Comparison of ENCODE assay signal across 18 mouse cellular contexts in the genomic region with DNA sequence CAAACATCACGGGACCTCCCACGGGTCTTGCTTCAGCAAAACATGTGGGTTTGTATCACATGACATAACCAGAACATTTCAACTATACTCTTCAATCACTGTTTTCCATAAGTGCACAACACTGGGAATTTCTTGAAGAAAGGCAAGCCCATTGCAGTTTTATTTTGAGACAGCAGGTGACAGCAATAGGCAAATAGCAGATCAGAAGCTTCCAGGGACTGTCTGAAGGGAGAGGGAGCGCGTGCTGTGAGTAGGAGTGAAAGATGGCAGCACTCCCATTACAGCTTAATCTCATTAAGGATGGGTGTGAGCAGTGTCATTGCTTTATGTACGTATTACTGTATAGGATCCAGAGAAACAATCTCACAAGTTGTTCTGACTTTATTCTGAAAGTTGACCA. TPM values are rescaled to one million over a fixed set of nuclear protein-coding genes. Genes with fewer than 3 reads are reported as not detected.
A peak's percentile ranks its signal among the peaks of the same experiment; 100 is the strongest.
DNase-seq lines count a peak whose midpoint lies in the region; TF ChIP-seq lines count a peak whose summit lies in the region.
"Had no signal": no experiment of that assay in that cellular context is flagged by ENCODE, and none has a peak within 500 bp of the region (broad histone marks: within the 10 kb centered on the region; RNA-seq: fewer than 3 reads in every experiment).

No protein-coding gene starts in this region.

- TF ChIP-seq POLR2A in heart, adult 2 months (IDR thresholded peaks at IDR 0.05; ENCODE audit: insufficient read depth, low read depth, low read length) = no peak

- no peak overlapping the region for H3K27ac ChIP-seq in heart, adult 2 months
- H3K27ac ChIP-seq in left cerebral cortex, adult 2 months = no peak overlapping the region
- H3K27ac ChIP-seq: heart, embryonic 13.5 days; hindbrain, embryonic 14.5 days; liver, embryonic 13.5 days; macrophage had no signal

- H3K79me2 ChIP-seq in heart, adult 2 months (replicated peaks; ENCODE audit: control insufficient read depth, insufficient read depth, low read length) = no peaks in the 10 kb centered on the region

- intact Hi-C loops in heart, adult 2 months (cut with DNase I) = no loop called here
- intact Hi-C loops in heart, postnatal 10 days (cut with DNase I) = no loop called here
- intact Hi-C loops in left cerebral cortex, adult 2 months (cut with DNase I) = no loop called here
- intact Hi-C loops in left cerebral cortex, postnatal 4 days (cut with DNase I) = no loop called here

- no peaks in the 10 kb centered on the region for H3K36me3 ChIP-seq in heart, adult 2 months (ENCODE audit: control insufficient read depth, insufficient read depth, low read length)

- no peak for DNase-seq in heart, adult 2 months
- DNase-seq in heart, postnatal 10 days = no peak
- peak in 1 of 2 experiments; percentile 20 for DNase-seq in left cerebral cortex, adult 2 months (ENCODE audit: extremely low spot score in 1 of 2, low spot score in 2 of 2)
- no peak for DNase-seq in left cerebral cortex, postnatal 4 days
- DNase-seq in 416B (ENCODE audit: low read depth) (peak; percentile 12), ZHBTc4 (ENCODE audit: low read depth, low spot score) (peak; percentile 9)
- DNase-seq in embryo, embryonic 9.5 days (ENCODE audit: extremely low spot score) = no peak
- no peak for DNase-seq in yolk sac, embryonic 10.5 days (ENCODE audit: low spot score)
- DNase-seq: cerebellum, adult 18-20 months; embryo, embryonic 11 days; gastrocnemius, postnatal 14 days; kidney, adult 9 months; liver, embryonic 13.5 days; right cerebral cortex, postnatal 25 days; thymus, postnatal 25 days had no signal

- no peaks in the 10 kb centered on the region for H3K4me1 ChIP-seq in heart, adult 2 months (ENCODE audit: control insufficient read depth, insufficient read depth, low read length)
- H3K4me1 ChIP-seq: liver, embryonic 13.5 days had no signal

- no peak for TF ChIP-seq EP300 in heart, adult 2 months (IDR thresholded peaks at IDR 0.05; ENCODE audit: insufficient read depth, low read depth, low read length)

- TF ChIP-seq CTCF in heart, adult 2 months (IDR thresholded peaks at IDR 0.05) = peak; percentile 44
- peak; percentile 37 for TF ChIP-seq CTCF in left cerebral cortex, adult 2 months (IDR thresholded peaks at IDR 0.05)

- 75% methylated on average over 5 of the region's 5 CpGs for WGBS in heart, adult 2 months

- no peak overlapping the region for H3K9ac ChIP-seq in heart, adult 2 months (ENCODE audit: low read depth, low read length)
- H3K9ac ChIP-seq: heart, embryonic 13.5 days; hindbrain, embryonic 14.5 days; liver, embryonic 13.5 days had no signal

- no peaks in the 10 kb centered on the region for H3K27me3 ChIP-seq in heart, adult 2 months (ENCODE audit: control insufficient read depth, insufficient read depth, low read length)
- H3K27me3 ChIP-seq: heart, embryonic 13.5 days; liver, embryonic 13.5 days had no signal

- H3K4me3 ChIP-seq in heart, adult 2 months = no peak overlapping the region
- no peak overlapping the region for H3K4me3 ChIP-seq in left cerebral cortex, adult 2 months
- H3K4me3 ChIP-seq: heart, embryonic 13.5 days; liver, embryonic 13.5 days had no signal

RNA-seq across cellular contexts. Expression of gene Alkbh3, which starts 58.9 kb away (rescaled TPM):
- 10 to 100 TPM; 47.5 to 53.5 TPM for total RNA-seq in heart, adult 2 months (2021)
- polyA plus RNA-seq in heart, adult 2 months (2012; rRNA removed) = 54.3 and 73.2 TPM in 2 replicates
- 10 to 100 TPM; 70.0 to 78.2 TPM for total RNA-seq in heart, postnatal 10 days (2021)
- total RNA-seq in left cerebral cortex, adult 2 months (2021) = 10 to 100 TPM; 26.1 to 28.1 TPM
- total RNA-seq in left cerebral cortex, postnatal 4 days (2021) = 10 to 100 TPM; 33.7 to 43.3 TPM

Comparison
In these comparisons a context has a peak if more than half of its experiments do, and no peak if none do; other contexts are left out.
1. DNase-seq: peak in 416B (single experiment) and ZHBTc4 (single experiment); none in heart, adult 2 months (0 of 2), heart, postnatal 10 days (0 of 2), left cerebral cortex, postnatal 4 days (single experiment), embryo, embryonic 9.5 days (single experiment) and yolk sac, embryonic 10.5 days (single experiment).